Mouse (Mus musculus) brain, adult 10 weeks (tissue): Measurements from ENCODE around the gene Pttg1. TPM values are rescaled to one million over a fixed set of nuclear protein-coding genes. Genes with fewer than 3 reads are reported as not detected.

ENCODE experiments used
- polyA plus RNA-seq: library from polyadenylated mRNA; stranded (reverse); fragments of 350-450 nt; fragmentation: Illumina TruSeq; extraction: RNeasy Lipid Tissue Mini Kit (QIAGEN cat#74804); gene quantifications from one replicate; pipeline ENCODE4 v1.2.3, GENCODE M21; 2015; ENCODE audit warnings: low read depth, low replicate concordance

Pttg1 gene
- polyA plus RNA-seq = 109 TPM

GRCm38 (mm10) chr11:43425824-43426413, at the start of gene Pttg1:
Pttg1 (minus strand) TSS chr11:43426251.

GRCm38 (mm10) chr11:43474225-43474774, 48.2 kb upstream of the Pttg1 start, which contains the start of gene C1qtnf2:
C1qtnf2 (plus strand) TSS chr11:43474276.

GRCm38 (mm10) chr11:43433254-43434023, 7.4 kb upstream of the Pttg1 start, which contains the start of gene Slu7:
Slu7 (plus strand) TSS chr11:43433744.

Other genes starting within 250 kb of the Pttg1 start
- 48.3 TPM for gene Slu7, start 7.5 kb upstream of the Pttg1 start, polyA plus RNA-seq
- 2.1 TPM for gene C1qtnf2, start 48.0 kb upstream of the Pttg1 start, polyA plus RNA-seq
- 2.1 TPM for gene Ccnjl, start 102.5 kb upstream of the Pttg1 start, polyA plus RNA-seq
- 0.58 TPM for gene 4933415A04Rik, start 160.8 kb upstream of the Pttg1 start, polyA plus RNA-seq
- not detected for gene Fabp6, start 175.3 kb upstream of the Pttg1 start, polyA plus RNA-seq